Mouse (Mus musculus): ENCODE data around the gene 4833420G17Rik. TPM values are rescaled to one million over a fixed set of nuclear protein-coding genes. Genes with fewer than 3 reads are reported as not detected.

The 4833420G17Rik gene
- polyA plus RNA-seq (2012; fragmentation: generic; extraction: Trizol), result 1 to 10 TPM in 1 of 2 experiments, under 1 TPM in 1; 0.55 to 4.9 TPM

GRCm38 (mm10) chr13:119462596-119463560 is at the start of gene 4833420G17Rik:
Gene 4833420G17Rik, plus strand, starts transcription at chr13:119462768.

GRCm38 (mm10) chr13:119487880-119488580 is 25.5 kb downstream of the 4833420G17Rik start, which contains the start of the genes Tmem267 and 3110070M22Rik:
Gene Tmem267, plus strand, starts transcription at chr13:119488039.
Gene 3110070M22Rik, minus strand, starts transcription at chr13:119488383.

Other genes starting within 250 kb of the 4833420G17Rik start
- 10 to 100 TPM in 1 of 2 experiments, 1 to 10 TPM in 1; 3.2 to 22.8 TPM for gene Paip1, start 34.2 kb upstream of the 4833420G17Rik start, polyA plus RNA-seq (2012; fragmentation: generic; extraction: Trizol)
- 1 to 10 TPM in 1 of 2 experiments, under 1 TPM in 1; 0.47 to 3.8 TPM for gene Tmem267, start 25.3 kb downstream of the 4833420G17Rik start, polyA plus RNA-seq (2012; fragmentation: generic; extraction: Trizol)
- under 1 TPM; 0.30 to 0.71 TPM for gene 3110070M22Rik, start 25.6 kb downstream of the 4833420G17Rik start, polyA plus RNA-seq (2012; fragmentation: generic; extraction: Trizol)
- not detected for gene Ccl28, start 161.1 kb downstream of the 4833420G17Rik start, polyA plus RNA-seq (2012; fragmentation: generic; extraction: Trizol)
- gene Hmgcs1, start 227.6 kb downstream of the 4833420G17Rik start, polyA plus RNA-seq (2012; fragmentation: generic; extraction: Trizol), result 10 to 100 TPM in 1 of 2 experiments, 1 to 10 TPM in 1; 3.3 to 35.8 TPM